Mouse (Mus musculus) brown adipose tissue, adult 24 weeks (tissue): Measurements from ENCODE around the gene Cdkn1a. TPM values are rescaled to one million over a fixed set of nuclear protein-coding genes. Genes with fewer than 3 reads are reported as not detected.
"Not testable (repeated sequence)": the region's sequence is repeated elsewhere in the genome, so short reads cannot be mapped to it uniquely, and the experiment has no call there.

Experiments
- H3K27ac ChIP-seq: fragments of 200-500 bp; replicated peaks from 2 replicates; pipeline ENCODE4 v1.5.1; 2012; ENCODE audit warnings: low read depth, mild to moderate bottlenecking, low read length
- H3K4me1 ChIP-seq: fragments of 200-500 bp; 2 replicates; pipeline ENCODE4 v1.6.1; 2012; ENCODE audit warnings: low read length, mixed read lengths; ENCODE audit not compliant: control insufficient read depth, insufficient read depth, insufficient read length
- H3K4me3 ChIP-seq: fragments of 200-500 bp; 2 replicates; pipeline ENCODE4 v1.5.1; 2012; ENCODE audit warnings: low read depth, mild to moderate bottlenecking, low read length, moderate library complexity; ENCODE audit not compliant: insufficient read depth
- polyA plus RNA-seq: library from polyadenylated mRNA; stranded (reverse); fragments of >200 nt; gene quantifications from 2 replicates; pipeline ENCODE4 v1.2.4, GENCODE M21; 2012; ENCODE audit not compliant: missing spikeins, insufficient read depth, insufficient read length

The Cdkn1a gene
- 36.2 and 74.0 TPM in 2 replicates for polyA plus RNA-seq

DNA sequence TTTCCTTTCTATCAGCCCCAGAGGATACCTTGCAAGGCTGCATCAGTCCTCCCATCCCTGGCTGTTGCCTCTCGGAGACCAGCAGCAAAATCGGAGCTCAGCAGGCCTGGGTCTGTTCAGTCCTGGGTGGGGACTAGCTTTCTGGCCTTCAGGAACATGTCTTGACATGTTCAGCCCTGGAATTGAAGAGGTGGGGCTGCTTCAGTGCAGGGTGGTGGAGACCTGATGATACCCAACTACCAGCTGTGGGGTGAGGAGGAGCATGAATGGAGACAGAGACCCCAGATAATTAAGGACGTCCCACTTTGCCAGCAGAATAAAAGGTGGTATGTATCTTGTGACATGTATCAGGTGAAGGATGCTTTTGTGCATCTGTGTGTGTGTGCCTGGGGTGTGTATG is at the start of gene Cdkn1a:
Cdkn1a (plus strand) TSS at position 201 of the 400 bp plus-strand sequence.
- Histone ChIP-seq H3K27ac (no peak within 1 kb of the TSS), H3K4me3 (no peak within 1 kb of the TSS), H3K4me1 (no peaks in the 10 kb centered on the region)

DNA sequence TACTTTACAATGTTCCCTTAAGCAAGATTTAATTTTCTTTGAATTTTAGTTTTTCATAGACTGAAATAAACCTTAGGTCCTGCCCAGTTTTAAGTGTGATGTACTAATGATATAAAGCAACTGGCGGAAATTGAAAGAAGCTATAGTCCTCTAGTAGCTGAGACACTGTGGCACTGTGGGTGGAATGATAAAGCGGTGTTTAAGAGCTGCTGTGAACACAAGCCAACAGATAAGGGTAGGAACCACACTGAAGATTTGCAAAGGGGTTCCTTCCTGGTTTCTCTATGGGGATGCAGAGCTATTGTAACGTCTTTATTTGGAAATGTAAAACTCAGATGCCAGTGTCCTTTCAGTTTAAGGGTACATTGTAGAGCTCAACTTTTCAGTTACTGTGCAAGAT is 49.1 kb upstream of the Cdkn1a start:
- peaks cover 11% of the 10 kb centered on the region for H3K4me1 ChIP-seq
- not testable (repeated sequence) for H3K27ac ChIP-seq, H3K4me3 ChIP-seq

DNA sequence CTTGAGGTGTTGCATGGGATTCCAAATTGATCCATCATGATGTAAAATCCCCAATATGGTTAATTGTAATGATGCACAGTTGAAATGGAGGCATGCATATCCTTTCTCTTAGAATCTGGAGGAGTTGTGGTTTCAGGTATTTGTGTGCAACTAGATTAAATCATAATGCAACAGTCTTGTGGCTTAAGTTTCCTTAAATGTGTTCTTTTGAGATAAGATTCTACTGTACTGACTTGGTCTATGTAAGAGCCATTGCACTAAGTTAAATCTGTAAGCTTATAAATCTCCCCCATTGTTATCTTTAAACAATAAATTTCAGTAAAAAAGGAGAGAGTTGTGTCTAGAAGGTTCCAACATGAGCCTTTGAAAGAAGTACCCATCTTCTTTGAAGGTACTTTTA is 48.2 kb upstream of the Cdkn1a start:
- peaks cover 11% of the 10 kb centered on the region for H3K4me1 ChIP-seq
- no peak overlapping the region for H3K4me3 ChIP-seq
- H3K27ac ChIP-seq, result no peak overlapping the region

DNA sequence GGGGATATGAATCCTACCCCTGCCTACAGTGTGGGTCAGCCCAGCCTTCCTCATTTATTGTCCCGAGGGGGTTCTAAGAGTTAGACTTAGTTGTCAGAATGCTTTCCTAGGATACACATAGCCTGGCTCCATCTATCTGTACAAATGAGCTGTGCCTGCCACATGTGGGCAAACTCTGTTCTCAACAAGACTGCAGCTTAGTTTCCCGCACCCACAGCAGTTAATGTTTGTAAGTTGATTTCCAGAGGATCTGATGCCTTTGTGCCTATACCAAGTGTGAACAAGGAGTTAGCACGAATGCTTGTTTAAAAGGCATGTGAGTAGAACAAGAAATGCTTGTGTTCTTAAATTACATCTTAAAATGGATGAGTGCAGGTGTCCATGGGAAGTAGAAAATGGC is 47.2 kb upstream of the Cdkn1a start:
- no peak overlapping the region for H3K27ac ChIP-seq
- H3K4me1 ChIP-seq, result peaks cover 11% of the 10 kb centered on the region
- no peak overlapping the region for H3K4me3 ChIP-seq

DNA sequence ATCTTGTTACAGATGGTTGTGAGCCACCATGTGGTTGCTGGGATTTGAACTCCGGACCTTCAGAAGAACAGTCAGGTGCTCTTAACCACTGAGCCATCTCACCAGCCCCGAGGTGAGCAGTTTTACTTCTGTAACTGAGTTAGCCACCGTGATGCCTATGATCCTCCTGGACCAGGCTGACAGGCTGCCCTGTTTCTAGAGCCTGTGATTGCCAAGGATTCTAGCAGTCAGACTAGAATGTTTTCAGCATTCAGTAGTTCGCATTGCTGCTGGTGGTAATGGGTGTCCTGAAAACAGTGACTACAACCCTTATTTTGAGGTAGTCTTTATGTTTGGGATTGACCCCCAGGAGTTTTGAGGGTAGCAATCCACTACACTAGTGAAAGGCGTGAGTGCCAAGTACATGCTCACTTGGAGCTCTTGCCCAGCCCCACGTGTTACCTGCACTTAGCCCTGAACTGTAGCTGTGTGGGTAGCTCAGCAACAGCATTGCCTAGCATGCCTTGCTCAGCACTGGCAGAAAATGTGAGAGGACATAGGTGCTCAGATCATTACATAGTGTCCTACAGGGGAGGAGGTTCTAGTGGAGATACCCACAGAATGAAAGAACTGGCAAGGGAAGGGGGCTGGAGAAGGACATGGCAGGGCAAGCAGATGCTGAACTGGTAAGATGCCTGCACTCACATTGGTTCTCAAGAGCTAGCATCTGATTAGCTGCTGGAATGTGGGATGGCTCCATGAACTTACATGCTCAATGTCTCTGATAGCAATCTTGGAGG is 46.4 kb upstream of the Cdkn1a start:
- Histone ChIP-seq H3K4me3 (no peak overlapping the region), H3K4me1 (peaks cover 11% of the 10 kb centered on the region)

DNA sequence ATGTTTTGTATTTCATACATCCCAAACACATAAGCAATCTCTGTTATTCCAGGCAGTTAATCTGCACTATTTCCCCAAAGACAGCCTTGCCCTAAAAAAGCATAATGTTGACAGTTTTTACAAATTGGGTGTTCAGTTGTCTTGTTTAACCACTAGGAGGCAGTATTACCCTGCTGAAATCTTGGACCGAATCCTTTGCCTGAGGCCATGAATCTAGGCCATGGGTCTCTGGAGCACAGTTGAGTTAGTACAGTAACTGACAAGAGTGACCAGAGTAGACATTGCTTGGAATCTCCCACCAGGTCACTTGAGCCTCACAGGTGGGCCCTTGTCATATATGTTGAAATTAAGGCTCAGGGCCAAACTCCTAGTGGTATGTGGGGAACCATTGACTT is 45.9 kb upstream of the Cdkn1a start:
- Histone ChIP-seq H3K4me1 (peaks cover 8% of the 10 kb centered on the region), H3K4me3 (no peak overlapping the region), H3K27ac (peak overlapping the region; percentile 77)

More for the DNA sequence above, 46.4 kb upstream of the Cdkn1a start:
- H3K27ac ChIP-seq, result no peak overlapping the region

DNA sequence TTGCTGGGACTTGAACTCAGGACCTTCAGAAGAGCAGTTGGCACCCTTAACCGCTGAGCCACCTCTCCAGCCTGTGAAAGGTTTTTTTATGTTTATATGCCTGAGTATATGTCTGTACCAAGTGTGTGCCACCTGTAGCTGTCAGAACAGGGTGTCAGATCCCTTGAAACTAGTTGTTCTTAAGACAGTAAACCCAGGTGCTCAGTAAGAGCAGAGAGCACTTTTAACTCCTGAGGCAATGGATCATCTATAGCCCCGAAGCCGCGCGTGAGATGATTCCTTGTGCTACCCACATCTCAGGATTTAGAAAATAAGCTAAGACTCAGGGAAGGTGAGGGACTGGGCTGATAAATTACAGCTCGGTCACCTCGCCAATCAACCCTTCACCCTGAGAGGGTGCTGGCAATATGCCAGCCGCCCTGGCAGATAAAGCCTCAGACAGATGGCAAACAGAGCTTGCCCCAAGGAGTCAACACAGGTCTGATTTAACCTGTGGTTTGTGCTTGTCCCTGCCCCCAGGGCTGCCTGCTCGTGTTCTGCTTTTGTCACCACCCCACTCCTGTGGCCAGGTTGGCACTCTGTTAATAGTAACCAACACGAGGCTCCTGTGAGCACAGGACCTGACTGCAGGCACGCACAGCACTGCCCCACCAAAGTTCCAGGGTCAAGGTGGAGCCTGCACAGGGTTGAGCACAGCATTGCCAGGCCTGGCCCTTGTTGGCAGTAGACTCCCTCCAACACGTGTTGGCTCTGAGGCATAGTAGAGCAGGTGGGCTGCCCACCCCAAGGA is 44.8 kb upstream of the Cdkn1a start:
- Histone ChIP-seq H3K4me3 (no peak overlapping the region), H3K4me1 (peaks cover 8% of the 10 kb centered on the region), H3K27ac (peak overlapping the region; percentile 40)

DNA sequence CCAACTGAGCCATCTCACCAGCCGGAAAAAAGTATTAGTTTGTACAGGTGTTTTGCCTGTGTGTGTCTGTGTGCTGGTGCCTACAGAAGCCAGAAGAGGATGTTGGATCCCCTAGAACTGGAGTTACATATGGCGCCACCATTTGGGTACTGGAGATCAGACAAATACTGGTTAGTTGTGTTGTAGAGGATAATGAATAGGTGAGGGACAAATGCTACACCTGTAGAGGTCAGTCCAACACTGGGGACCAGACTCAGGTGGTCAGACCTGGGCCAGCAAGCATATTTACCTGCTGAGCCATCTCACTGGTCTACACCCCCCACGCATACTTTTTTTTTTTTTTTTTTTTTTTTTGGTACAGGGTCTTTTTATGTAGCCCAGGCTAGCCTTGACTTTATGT is 43.9 kb upstream of the Cdkn1a start:
- peaks cover 8% of the 10 kb centered on the region for H3K4me1 ChIP-seq
- H3K4me3 ChIP-seq, result no peak overlapping the region
- no peak overlapping the region for H3K27ac ChIP-seq

DNA sequence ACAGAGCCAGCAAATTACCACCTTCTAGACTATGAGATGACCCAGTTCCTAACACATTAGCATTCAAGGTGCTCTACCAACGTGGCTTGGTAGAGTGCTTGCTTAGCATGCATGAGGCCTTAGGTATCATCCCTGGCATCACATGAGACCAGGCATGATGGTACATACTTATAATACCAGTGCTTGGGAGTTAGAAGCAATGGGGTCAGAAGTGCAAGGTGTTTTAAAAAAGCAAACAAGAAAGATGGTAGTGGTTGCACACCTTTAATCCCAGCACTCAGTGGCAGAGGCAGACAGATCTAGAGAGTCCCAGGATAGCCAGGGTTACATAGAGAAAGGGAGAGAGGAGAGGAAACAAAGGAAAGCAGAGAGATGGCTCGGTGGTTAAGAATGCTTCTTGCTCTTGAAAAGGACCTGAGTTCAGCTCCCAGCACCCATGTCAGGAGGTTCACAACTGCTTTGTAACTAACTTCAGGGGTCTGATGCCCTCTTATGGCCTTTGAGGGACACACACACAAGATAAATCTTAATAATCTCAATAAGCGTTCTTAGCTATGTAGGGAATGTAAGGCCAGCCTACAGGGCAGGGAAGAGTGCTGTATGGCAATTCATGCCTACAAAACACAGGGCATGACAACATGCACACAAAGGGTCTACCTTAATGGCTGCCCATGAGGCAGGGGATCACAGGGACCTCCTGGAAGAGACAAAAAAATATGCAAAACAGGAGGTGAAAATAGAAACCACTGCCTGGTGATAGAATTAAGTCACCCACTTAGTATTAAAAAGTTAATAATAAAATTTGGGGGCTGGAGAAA is 42.9 kb upstream of the Cdkn1a start:
- Histone ChIP-seq H3K4me3 (no peak overlapping the region), H3K4me1 (peaks cover 9% of the 10 kb centered on the region), H3K27ac (no peak overlapping the region)

DNA sequence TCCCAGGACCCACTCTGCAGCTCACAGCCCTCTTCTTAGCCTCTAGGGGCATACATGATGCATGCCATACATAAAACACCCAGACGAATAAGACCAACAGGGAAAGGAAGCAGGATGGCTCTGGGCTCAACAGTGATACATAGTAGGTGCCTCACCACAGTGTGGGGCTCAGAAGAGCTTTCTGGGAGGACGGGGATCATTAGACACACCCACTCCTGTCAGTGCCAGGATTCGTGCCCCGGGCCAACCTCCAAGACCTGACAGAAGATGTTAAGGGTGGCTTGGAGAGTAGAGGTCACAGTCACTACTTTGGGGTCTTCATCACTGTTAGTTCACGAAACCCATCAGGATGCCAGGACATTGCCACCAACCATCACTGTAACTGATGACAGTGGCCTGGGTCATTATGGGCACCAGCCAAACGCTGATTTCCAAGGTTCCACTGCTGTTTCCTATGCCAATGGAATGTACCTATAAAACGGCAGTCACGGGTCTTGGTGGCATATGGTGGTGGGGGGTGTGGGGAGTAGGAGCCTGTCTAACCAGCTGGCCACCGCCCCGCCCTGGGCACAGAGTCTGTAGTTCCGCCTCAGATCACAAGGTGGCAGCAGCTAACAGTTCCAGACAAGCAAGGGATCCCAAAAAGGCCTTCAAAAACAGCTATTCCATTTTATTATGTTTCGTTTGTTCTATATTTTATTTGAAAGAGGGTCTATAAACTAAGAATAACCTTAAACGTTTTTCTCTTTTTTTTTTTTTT is 41.8 kb upstream of the Cdkn1a start:
- Histone ChIP-seq H3K4me1 (peaks cover 15% of the 10 kb centered on the region), H3K27ac (no peak overlapping the region), H3K4me3 (no peak overlapping the region)

DNA sequence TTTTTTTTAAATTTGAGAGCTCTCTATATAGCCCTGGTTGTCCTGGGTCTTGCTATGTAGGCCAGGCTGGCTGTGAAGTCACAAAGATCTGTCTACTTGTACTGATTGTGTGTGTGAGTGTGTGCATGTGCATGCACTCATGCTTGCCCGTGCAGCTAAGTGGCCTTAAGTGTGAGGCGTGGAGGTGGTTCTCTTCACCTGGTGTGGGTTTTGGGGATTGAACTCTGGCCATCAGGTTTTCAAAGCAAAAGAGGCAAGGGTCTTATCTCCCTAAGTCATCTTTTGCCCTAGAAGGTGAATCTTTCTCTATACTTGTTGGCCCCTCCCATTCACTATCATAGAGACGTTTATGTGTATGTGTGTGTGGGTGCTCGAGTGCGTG is 41.3 kb upstream of the Cdkn1a start:
- H3K4me1 ChIP-seq, result peaks cover 19% of the 10 kb centered on the region
- H3K27ac ChIP-seq, result no peak overlapping the region
- no peak overlapping the region for H3K4me3 ChIP-seq

DNA sequence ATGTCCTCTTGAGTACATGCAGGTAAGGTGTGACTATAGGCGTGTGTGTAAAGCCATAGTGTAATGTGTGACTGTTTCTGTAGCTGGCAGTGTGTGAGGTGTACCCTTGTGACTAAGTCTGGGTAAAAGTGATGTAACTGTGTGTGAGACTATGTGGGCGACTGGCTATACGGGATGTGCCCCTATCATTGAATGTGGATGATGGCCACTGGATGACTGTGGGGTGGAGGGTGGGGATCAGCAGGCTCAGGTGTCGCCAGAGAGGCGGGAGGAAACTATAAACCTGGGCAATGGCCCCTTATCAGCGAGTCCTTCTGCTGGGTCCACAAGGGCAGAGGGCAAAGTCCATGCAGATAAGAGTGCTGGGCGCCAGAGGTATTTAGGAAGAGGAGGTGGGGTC is 40.9 kb upstream of the Cdkn1a start:
- H3K27ac ChIP-seq, result no peak overlapping the region
- H3K4me3 ChIP-seq, result no peak overlapping the region
- H3K4me1 ChIP-seq, result peaks cover 20% of the 10 kb centered on the region

DNA sequence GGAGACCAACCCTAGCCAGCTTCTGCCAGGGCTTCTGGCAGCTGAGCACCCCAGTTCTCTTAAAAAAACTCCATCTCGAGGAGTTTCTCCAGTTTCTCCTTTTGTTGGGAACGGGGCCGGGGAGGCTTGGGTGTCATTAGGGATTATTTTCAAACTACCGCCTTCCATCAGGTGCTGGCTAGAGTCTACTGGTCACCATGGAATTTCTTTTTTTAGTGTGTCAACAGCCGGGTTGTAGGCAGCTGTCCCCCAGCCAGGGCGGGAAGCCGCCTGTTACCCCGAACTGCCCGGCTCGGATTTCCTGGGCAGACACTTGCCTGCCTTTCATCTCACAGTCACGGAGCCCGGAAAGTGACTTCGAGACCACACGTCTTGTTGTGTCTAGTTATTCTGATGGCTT is 40.0 kb upstream of the Cdkn1a start:
- peaks cover 16% of the 10 kb centered on the region for H3K4me1 ChIP-seq
- no peak overlapping the region for H3K4me3 ChIP-seq
- H3K27ac ChIP-seq, result no peak overlapping the region

DNA sequence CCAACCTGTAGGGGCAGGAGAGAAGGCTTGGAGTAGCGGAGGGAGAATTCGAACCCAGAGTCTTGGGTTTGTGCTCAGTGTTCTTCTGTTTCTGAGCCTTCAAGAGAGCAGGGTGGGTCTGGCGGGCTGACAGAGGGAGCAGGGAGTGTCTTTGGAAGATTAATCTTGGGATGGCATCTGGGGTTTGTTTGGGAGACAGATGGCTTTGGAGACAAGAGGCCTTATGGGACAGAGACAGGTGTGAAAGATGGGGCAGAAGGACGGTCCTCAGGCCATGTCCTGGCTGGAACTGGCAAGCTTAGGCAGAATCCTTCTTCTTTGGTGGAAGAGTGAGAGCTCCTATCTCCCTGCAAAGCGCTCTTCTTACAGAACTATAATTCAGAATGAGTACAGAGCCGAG is 37.7 kb upstream of the Cdkn1a start:
- Histone ChIP-seq H3K4me1 (peaks cover 12% of the 10 kb centered on the region), H3K27ac (no peak overlapping the region), H3K4me3 (no peak overlapping the region)
